Mouse (Mus musculus): ENCODE measurements around the gene Esrp2. TPM values are rescaled to one million over a fixed set of nuclear protein-coding genes. Genes with fewer than 3 reads are reported as not detected.

The Esrp2 gene
- total RNA-seq (2015; ENCODE audit: low replicate concordance) (not detected in 2 replicates), total RNA-seq (2017; ENCODE audit: low replicate concordance) (0.08 TPM in 1 of 2 replicates, not detected in the other)

- ATAC-seq (replicated peaks; ENCODE audit: low FRiP score, poor library complexity, severe bottlenecking), result no peak
Observed at GRCm38 (mm10) chr8:106136156-106137130, at the start of gene Esrp2. TSS of gene Esrp2 (minus strand) at chr8:106136974.

- no peak for ATAC-seq (replicated peaks; ENCODE audit: low FRiP score, poor library complexity, severe bottlenecking)
Observed at GRCm38 (mm10) chr8:106186394-106186793, 49.6 kb upstream of the Esrp2 start.

- 0 out of 2 replicates have a peak, but pooled peaks have one; percentile 19 for ATAC-seq (replicated peaks; ENCODE audit: low FRiP score, poor library complexity, severe bottlenecking)
Observed at GRCm38 (mm10) chr8:106185628-106186270, 49.0 kb upstream of the Esrp2 start.

GRCm38 (mm10) chr8:106178428-106178827, 41.7 kb upstream of the Esrp2 start:
- ATAC-seq (replicated peaks; ENCODE audit: low FRiP score, poor library complexity, severe bottlenecking), result no peak

GRCm38 (mm10) chr8:106177594-106177993, 40.8 kb upstream of the Esrp2 start:
- ATAC-seq (replicated peaks; ENCODE audit: low FRiP score, poor library complexity, severe bottlenecking), result no peak

GRCm38 (mm10) chr8:106176891-106177290, 40.1 kb upstream of the Esrp2 start:
- no peak for ATAC-seq (replicated peaks; ENCODE audit: low FRiP score, poor library complexity, severe bottlenecking)

- no peak for ATAC-seq (replicated peaks; ENCODE audit: low FRiP score, poor library complexity, severe bottlenecking)
Observed at GRCm38 (mm10) chr8:106173566-106173965, 36.8 kb upstream of the Esrp2 start.

- no peak for ATAC-seq (replicated peaks; ENCODE audit: low FRiP score, poor library complexity, severe bottlenecking)
Observed at GRCm38 (mm10) chr8:106169934-106170480, 33.2 kb upstream of the Esrp2 start.

- no peak for ATAC-seq (replicated peaks; ENCODE audit: low FRiP score, poor library complexity, severe bottlenecking)
Observed at GRCm38 (mm10) chr8:106169017-106169933, 32.5 kb upstream of the Esrp2 start.

GRCm38 (mm10) chr8:106168356-106169016, 31.7 kb upstream of the Esrp2 start, which contains the start of gene Slc7a6:
TSS of gene Slc7a6 (plus strand) at chr8:106168857.
- ATAC-seq (replicated peaks; ENCODE audit: low FRiP score, poor library complexity, severe bottlenecking), result peak; percentile 69

GRCm38 (mm10) chr8:106165460-106165859, 28.7 kb upstream of the Esrp2 start:
- ATAC-seq (replicated peaks; ENCODE audit: low FRiP score, poor library complexity, severe bottlenecking), result peak; percentile 58; the same call in 1 of the 2 replicates

GRCm38 (mm10) chr8:106163251-106163650, 26.5 kb upstream of the Esrp2 start:
- no peak for ATAC-seq (replicated peaks; ENCODE audit: low FRiP score, poor library complexity, severe bottlenecking)

GRCm38 (mm10) chr8:106159876-106160275, 23.1 kb upstream of the Esrp2 start:
- no peak for ATAC-seq (replicated peaks; ENCODE audit: low FRiP score, poor library complexity, severe bottlenecking)

DNA sequence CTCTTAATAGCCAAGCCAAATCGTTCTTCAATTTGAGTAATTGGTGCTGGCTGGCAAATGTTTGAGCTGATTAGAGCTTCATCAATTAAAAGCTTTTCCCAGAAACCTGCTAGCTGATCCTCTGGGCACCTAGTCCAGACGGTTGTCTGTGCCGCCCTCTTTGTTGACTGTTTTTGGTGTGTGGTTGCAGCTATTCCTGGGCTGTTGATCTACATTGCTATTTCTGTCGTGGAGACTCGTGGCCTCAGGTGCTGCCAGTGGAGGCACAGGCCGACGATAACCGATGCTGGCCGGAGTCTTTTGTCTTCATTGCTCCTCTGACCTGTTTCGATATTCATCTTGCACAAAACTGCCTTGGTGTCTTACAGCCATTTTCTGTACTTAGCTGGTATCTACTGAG, 21.6 kb upstream of the Esrp2 start:
- ATAC-seq (replicated peaks; ENCODE audit: low FRiP score, poor library complexity, severe bottlenecking), result no peak

DNA sequence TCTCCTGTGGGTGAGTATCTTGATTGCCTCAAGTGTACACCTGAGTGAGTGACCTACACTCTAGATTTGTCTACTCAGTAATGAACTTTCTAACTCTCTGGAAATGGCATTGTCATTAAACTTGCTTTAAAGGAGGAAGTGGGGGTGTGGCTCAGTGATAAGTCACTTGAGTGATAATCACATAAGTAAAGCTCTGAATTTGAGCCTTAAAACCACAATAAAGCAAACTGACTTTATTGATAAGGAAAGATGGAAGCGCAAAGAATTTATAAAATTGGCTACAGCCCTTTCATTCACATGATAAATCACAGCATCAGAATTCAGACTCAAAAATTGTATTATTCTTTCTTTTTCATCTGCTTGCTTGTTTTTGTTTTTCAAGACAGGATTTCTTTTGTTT, 20.6 kb upstream of the Esrp2 start:
- no peak for ATAC-seq (replicated peaks; ENCODE audit: low FRiP score, poor library complexity, severe bottlenecking)

- ATAC-seq (replicated peaks; ENCODE audit: low FRiP score, poor library complexity, severe bottlenecking), result no peak
Observed at GRCm38 (mm10) chr8:106152876-106153275, 16.1 kb upstream of the Esrp2 start.

DNA sequence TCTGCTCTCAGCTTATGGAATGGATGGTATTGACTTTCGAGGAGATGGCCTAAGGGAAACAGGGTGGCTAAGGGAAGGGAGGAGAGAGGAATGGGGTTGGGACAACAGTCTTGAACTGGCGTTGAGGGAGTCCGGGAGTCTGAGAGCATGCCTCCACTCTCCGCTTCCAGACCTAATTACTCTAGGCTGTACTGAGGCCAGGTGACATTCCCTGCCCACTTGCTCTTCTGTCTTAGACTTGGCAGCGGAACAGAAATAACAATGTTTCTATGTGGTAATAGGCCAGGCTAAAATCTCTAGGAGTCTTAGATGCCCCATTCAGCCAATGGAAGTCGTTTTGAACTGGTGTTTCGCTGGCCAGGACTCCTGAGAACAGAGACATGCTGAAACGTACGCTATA, 14.3 kb upstream of the Esrp2 start:
- ATAC-seq (replicated peaks; ENCODE audit: low FRiP score, poor library complexity, severe bottlenecking), result no peak

DNA sequence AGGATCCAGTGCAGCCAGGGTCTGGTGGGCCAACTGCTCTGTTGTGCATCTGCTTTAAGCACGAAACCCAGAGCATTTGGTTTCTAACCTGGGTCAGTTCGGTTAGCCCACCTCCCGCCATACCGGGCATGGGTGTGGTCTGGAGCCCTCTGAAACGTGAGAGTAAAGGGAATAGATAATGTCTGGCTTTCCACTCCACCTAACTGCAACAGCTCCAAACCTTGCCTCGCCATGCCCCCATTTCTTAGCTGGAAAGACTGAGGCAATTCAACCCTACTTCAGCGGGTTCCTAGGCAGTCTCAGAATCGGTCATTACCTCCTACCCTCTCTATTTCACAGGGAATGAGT, 13.9 kb upstream of the Esrp2 start:
- ATAC-seq (replicated peaks; ENCODE audit: low FRiP score, poor library complexity, severe bottlenecking), result no peak; the same call in 1 of the 2 replicates

Data from erythroid progenitor cell, adult 5-6 weeks (primary cell).